Mouse (Mus musculus) limb, embryonic 13.5 days (tissue): ENCODE results near the gene Syt1. TPM values are rescaled to one million over a fixed set of nuclear protein-coding genes. Genes with fewer than 3 reads are reported as not detected.

Experiments used
- ATAC-seq: fragments of 200-750 bp; cut with Nextera tagmentation; 2 replicates; pipeline ENCODE4 v1.8.0; 2017; ENCODE audit warnings: low read depth, moderate number of reproducible peaks, moderate TSS enrichment; ENCODE audit not compliant: low FRiP score
- H3K27ac ChIP-seq: fragments of 300-500 bp; sonication (generic); 2 replicates; pipeline ENCODE4 v1.5.1; 2015; ENCODE audit warnings: inconsistent platforms, mild to moderate bottlenecking, moderate library complexity
- H3K27me3 ChIP-seq: fragments of 300-500 bp; sonication (generic); 2 replicates; pipeline ENCODE4 v1.6.1; 2015; ENCODE audit warnings: mild to moderate bottlenecking, inconsistent platforms
- H3K36me3 ChIP-seq: fragments of 300-500 bp; sonication (generic); 2 replicates; pipeline ENCODE4 v1.6.1; 2015; ENCODE audit warnings: inconsistent platforms, mild to moderate bottlenecking, moderate library complexity
- H3K4me1 ChIP-seq: fragments of 300-500 bp; sonication (generic); 2 replicates; pipeline ENCODE4 v1.6.1; 2015; ENCODE audit warnings: inconsistent platforms
- H3K4me2 ChIP-seq: fragments of 300-500 bp; sonication (generic); replicated peaks from 2 replicates; pipeline ENCODE4 v1.6.1; 2015; ENCODE audit warnings: inconsistent platforms, mild to moderate bottlenecking, moderate library complexity
- H3K4me3 ChIP-seq: fragments of 300-500 bp; sonication (generic); 2 replicates; pipeline ENCODE4 v1.5.1; 2015; ENCODE audit warnings: moderate library complexity, mild to moderate bottlenecking, inconsistent platforms
- H3K9ac ChIP-seq: fragments of 300-500 bp; sonication (generic); 2 replicates; pipeline ENCODE4 v1.6.1; 2015; ENCODE audit warnings: mild to moderate bottlenecking, inconsistent platforms
- H3K9me3 ChIP-seq: fragments of 300-500 bp; sonication (generic); 2 replicates; pipeline ENCODE4 v1.6.1; 2016; ENCODE audit warnings: inconsistent platforms
- WGBS: fragments of 180-500 bp; shearing (Covaris S2); methylation state at CpG from one replicate; pipeline ENCODE4 v1.1.7; 2015; 5-methylcytosine and 5-hydroxymethylcytosine counted together
- polyA plus RNA-seq: library from polyadenylated mRNA; unstranded; fragments of >200 nt; fragmentation: Nextera tagmentation; extraction: Ambion mirVana; gene quantifications from 2 replicates; pipeline ENCODE4 v1.2.1, GENCODE M21; 2015

Syt1 gene
- polyA plus RNA-seq, 1 experiment from 2014 or later, result 2.1 TPM

GRCm38 (mm10) chr10:108815339-108815738 lies 195.4 kb downstream of the Syt1 start:
- no peak overlapping the region for H3K4me3 ChIP-seq
- 52% methylated on average over 6 of the region's 6 CpGs for WGBS
- no peak overlapping the region for H3K9ac ChIP-seq
- no peaks in the 10 kb centered on the region for H3K9me3 ChIP-seq
- H3K4me2 ChIP-seq, result no peak overlapping the region
- no peaks in the 10 kb centered on the region for H3K27me3 ChIP-seq
- ATAC-seq, result no peak
- H3K4me1 ChIP-seq, result no peaks in the 10 kb centered on the region
- no peak overlapping the region for H3K27ac ChIP-seq
- no peaks in the 10 kb centered on the region for H3K36me3 ChIP-seq

- Histone ChIP-seq H3K4me3 (no peak overlapping the region), H3K27ac (no peak overlapping the region), H3K4me2 (no peak overlapping the region), H3K36me3 (no peaks in the 10 kb centered on the region), H3K9me3 (no peaks in the 10 kb centered on the region), H3K9ac (no peak overlapping the region), H3K4me1 (no peaks in the 10 kb centered on the region), H3K27me3 (no peaks in the 10 kb centered on the region)
- 82% methylated on average over 1 of the region's 1 CpGs for WGBS
- ATAC-seq, result no peak
These were observed 206.4 kb downstream of the Syt1 start for GRCm38 (mm10) chr10:108804380-108804779.

GRCm38 (mm10) chr10:108800776-108801175 lies 210.0 kb downstream of the Syt1 start:
- no peaks in the 10 kb centered on the region for H3K27me3 ChIP-seq
- H3K4me2 ChIP-seq, result no peak overlapping the region
- H3K4me3 ChIP-seq, result no peak overlapping the region
- no peaks in the 10 kb centered on the region for H3K9me3 ChIP-seq
- WGBS, result 84% methylated on average over 7 of the region's 7 CpGs
- no peak for ATAC-seq
- no peaks in the 10 kb centered on the region for H3K36me3 ChIP-seq
- no peak overlapping the region for H3K9ac ChIP-seq
- H3K27ac ChIP-seq, result no peak overlapping the region
- H3K4me1 ChIP-seq, result no peaks in the 10 kb centered on the region

- Histone ChIP-seq H3K27me3 (no peaks in the 10 kb centered on the region), H3K9me3 (no peaks in the 10 kb centered on the region), H3K4me2 (no peak overlapping the region), H3K9ac (no peak overlapping the region), H3K4me1 (no peaks in the 10 kb centered on the region), H3K36me3 (no peaks in the 10 kb centered on the region), H3K4me3 (no peak overlapping the region), H3K27ac (no peak overlapping the region)
- 87% methylated on average over 4 of the region's 4 CpGs for WGBS
- ATAC-seq, result no peak
These were observed 212.0 kb downstream of the Syt1 start for GRCm38 (mm10) chr10:108798826-108799225.

GRCm38 (mm10) chr10:108782817-108783216 lies 228.0 kb downstream of the Syt1 start:
- Histone ChIP-seq H3K4me1 (no peaks in the 10 kb centered on the region), H3K4me2 (no peak overlapping the region), H3K9me3 (no peaks in the 10 kb centered on the region), H3K9ac (no peak overlapping the region), H3K27ac (no peak overlapping the region), H3K4me3 (no peak overlapping the region), H3K36me3 (no peaks in the 10 kb centered on the region), H3K27me3 (no peaks in the 10 kb centered on the region)
- 73% methylated on average over 5 of the region's 5 CpGs for WGBS
- ATAC-seq, result no peak

GRCm38 (mm10) chr10:108780614-108781013 lies 230.2 kb downstream of the Syt1 start:
- 85% methylated on average over 3 of the region's 3 CpGs for WGBS

GRCm38 (mm10) chr10:108776735-108777134 lies 234.0 kb downstream of the Syt1 start:
- Histone ChIP-seq H3K9me3 (no peaks in the 10 kb centered on the region), H3K4me3 (no peak overlapping the region), H3K9ac (no peak overlapping the region), H3K27me3 (no peaks in the 10 kb centered on the region), H3K36me3 (no peaks in the 10 kb centered on the region), H3K4me2 (no peak overlapping the region), H3K4me1 (no peaks in the 10 kb centered on the region), H3K27ac (no peak overlapping the region)
- ATAC-seq, result no peak
- 70% methylated on average over 8 of the region's 8 CpGs for WGBS

More at GRCm38 (mm10) chr10:108780614-108781013, 230.2 kb downstream of the Syt1 start:
- Histone ChIP-seq H3K9me3 (no peaks in the 10 kb centered on the region), H3K27ac (no peak overlapping the region), H3K27me3 (no peaks in the 10 kb centered on the region), H3K4me1 (no peaks in the 10 kb centered on the region), H3K9ac (no peak overlapping the region), H3K36me3 (no peaks in the 10 kb centered on the region), H3K4me3 (no peak overlapping the region), H3K4me2 (no peak overlapping the region)
- no peak for ATAC-seq

GRCm38 (mm10) chr10:108771081-108771480 lies 239.7 kb downstream of the Syt1 start:
- Histone ChIP-seq H3K27ac (no peak overlapping the region), H3K4me2 (no peak overlapping the region), H3K27me3 (no peaks in the 10 kb centered on the region), H3K36me3 (no peaks in the 10 kb centered on the region), H3K4me1 (no peaks in the 10 kb centered on the region), H3K9ac (no peak overlapping the region), H3K4me3 (no peak overlapping the region), H3K9me3 (no peaks in the 10 kb centered on the region)
- WGBS, result 82% methylated on average over 6 of the region's 6 CpGs
- no peak for ATAC-seq

GRCm38 (mm10) chr10:108765564-108765963 lies 245.2 kb downstream of the Syt1 start:
- no peak for ATAC-seq
- H3K4me3 ChIP-seq, result no peak overlapping the region
- no peaks in the 10 kb centered on the region for H3K9me3 ChIP-seq
- H3K27me3 ChIP-seq, result no peaks in the 10 kb centered on the region
- no peak overlapping the region for H3K27ac ChIP-seq
- H3K4me2 ChIP-seq, result no peak overlapping the region
- no peaks in the 10 kb centered on the region for H3K4me1 ChIP-seq
- H3K36me3 ChIP-seq, result no peaks in the 10 kb centered on the region
- no peak overlapping the region for H3K9ac ChIP-seq

GRCm38 (mm10) chr10:108763722-108764121 lies 247.1 kb downstream of the Syt1 start:
- Histone ChIP-seq H3K4me2 (no peak overlapping the region), H3K9me3 (no peaks in the 10 kb centered on the region), H3K9ac (no peak overlapping the region), H3K27me3 (no peaks in the 10 kb centered on the region), H3K4me3 (no peak overlapping the region), H3K27ac (no peak overlapping the region), H3K4me1 (no peaks in the 10 kb centered on the region), H3K36me3 (no peaks in the 10 kb centered on the region)
- no peak for ATAC-seq
- WGBS, result 84% methylated on average over 6 of the region's 6 CpGs

GRCm38 (mm10) chr10:108753304-108753703 lies 257.5 kb downstream of the Syt1 start:
- no peak overlapping the region for H3K4me2 ChIP-seq
- ATAC-seq, result no peak
- H3K27me3 ChIP-seq, result no peaks in the 10 kb centered on the region
- no peak overlapping the region for H3K9ac ChIP-seq
- H3K4me1 ChIP-seq, result no peaks in the 10 kb centered on the region
- H3K9me3 ChIP-seq, result no peaks in the 10 kb centered on the region
- H3K4me3 ChIP-seq, result no peak overlapping the region
- no peak overlapping the region for H3K27ac ChIP-seq
- no peaks in the 10 kb centered on the region for H3K36me3 ChIP-seq
- 67% methylated on average over 2 of the region's 2 CpGs for WGBS

- no peaks in the 10 kb centered on the region for H3K4me1 ChIP-seq
- no peak overlapping the region for H3K9ac ChIP-seq
- no peak overlapping the region for H3K27ac ChIP-seq
- no peaks in the 10 kb centered on the region for H3K27me3 ChIP-seq
- ATAC-seq, result no peak
- H3K9me3 ChIP-seq, result no peaks in the 10 kb centered on the region
- no peak overlapping the region for H3K4me3 ChIP-seq
- H3K4me2 ChIP-seq, result no peak overlapping the region
- H3K36me3 ChIP-seq, result no peaks in the 10 kb centered on the region
- WGBS, result 80% methylated on average over 2 of the region's 2 CpGs
These were observed 267.0 kb downstream of the Syt1 start for GRCm38 (mm10) chr10:108743759-108744158.

- Histone ChIP-seq H3K9me3 (no peaks in the 10 kb centered on the region), H3K4me3 (no peak overlapping the region), H3K4me2 (no peak overlapping the region), H3K27me3 (no peaks in the 10 kb centered on the region), H3K4me1 (no peaks in the 10 kb centered on the region), H3K9ac (no peak overlapping the region), H3K27ac (no peak overlapping the region), H3K36me3 (no peaks in the 10 kb centered on the region)
- peak; percentile 83; the same call in 1 of the 2 replicates for ATAC-seq
- 59% methylated on average over 2 of the region's 2 CpGs for WGBS
These were observed 276.8 kb downstream of the Syt1 start for GRCm38 (mm10) chr10:108733982-108734381.
